Mouse (Mus musculus) hindbrain, embryonic 13.5 days (tissue): Measurements from ENCODE around the gene Wdr73. TPM values are rescaled to one million over a fixed set of nuclear protein-coding genes. Genes with fewer than 3 reads are reported as not detected.

Source experiments
- ATAC-seq: fragments of 200-750 bp; cut with Nextera tagmentation; 2 replicates; pipeline ENCODE4 v1.8.0; 2017; ENCODE audit warnings: moderate TSS enrichment; ENCODE audit not compliant: low FRiP score
- H3K27ac ChIP-seq: fragments of 300-500 bp; sonication (generic); 2 replicates; pipeline ENCODE4 v1.5.1; 2015; ENCODE audit warnings: inconsistent platforms, mild to moderate bottlenecking, moderate library complexity
- H3K27me3 ChIP-seq: fragments of 300-500 bp; sonication (generic); 2 replicates; pipeline ENCODE4 v1.6.1; 2015; ENCODE audit warnings: mild to moderate bottlenecking, inconsistent platforms
- H3K36me3 ChIP-seq: fragments of 300-500 bp; sonication (generic); 2 replicates; pipeline ENCODE4 v1.6.1; 2015; ENCODE audit warnings: mild to moderate bottlenecking, inconsistent platforms
- H3K4me1 ChIP-seq: fragments of 300-500 bp; sonication (generic); replicated peaks from 2 replicates; pipeline ENCODE4 v1.6.1; 2015; ENCODE audit warnings: inconsistent platforms
- H3K4me2 ChIP-seq: fragments of 300-500 bp; sonication (generic); 2 replicates; pipeline ENCODE4 v1.6.1; 2015; ENCODE audit warnings: inconsistent platforms, mild to moderate bottlenecking, moderate library complexity
- H3K4me3 ChIP-seq: fragments of 300-500 bp; sonication (generic); 2 replicates; pipeline ENCODE4 v1.5.1; 2015; ENCODE audit warnings: mild to moderate bottlenecking, inconsistent platforms
- H3K9ac ChIP-seq: fragments of 300-500 bp; sonication (generic); 2 replicates; pipeline ENCODE4 v1.6.1; 2015; ENCODE audit warnings: mild to moderate bottlenecking, inconsistent platforms
- H3K9me3 ChIP-seq: fragments of 300-500 bp; sonication (generic); 2 replicates; pipeline ENCODE4 v1.6.1; 2016; ENCODE audit warnings: inconsistent platforms
- WGBS: fragments of 180-500 bp; shearing (Covaris S2); methylation state at CpG from one replicate; pipeline ENCODE4 v1.1.7; 2015; 5-methylcytosine and 5-hydroxymethylcytosine counted together
- polyA plus RNA-seq: library from polyadenylated mRNA; unstranded; fragments of >200 nt; fragmentation: Nextera tagmentation; extraction: Ambion mirVana; gene quantifications from 2 replicates; pipeline ENCODE4 v1.2.1, GENCODE M21; 2015

The Wdr73 gene
- polyA plus RNA-seq, 1 experiment from 2014 or later = 36.5 TPM

DNA sequence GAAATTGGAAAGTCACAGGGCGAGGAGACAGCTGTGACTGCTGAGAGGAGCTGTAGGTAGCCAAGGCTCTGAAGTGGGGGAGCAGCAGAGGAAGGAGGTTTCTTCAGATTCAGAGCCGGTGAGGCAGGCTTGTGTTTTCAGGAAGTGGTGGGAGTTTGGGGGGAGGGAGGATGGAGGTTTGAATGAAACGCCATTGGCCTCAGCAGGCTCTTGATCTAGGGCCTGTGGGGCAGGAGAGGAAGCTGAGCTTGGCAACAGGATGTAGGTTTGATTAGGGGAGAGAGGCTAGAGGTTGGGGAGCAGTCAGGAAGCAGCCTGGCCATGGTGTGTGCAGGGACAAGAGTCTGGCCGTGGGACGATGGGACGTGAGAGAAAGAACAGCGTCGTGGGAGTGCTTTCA, 36.2 kb downstream of the Wdr73 start:
- H3K4me1 ChIP-seq = peaks cover 57% of the 10 kb centered on the region
- H3K27me3 ChIP-seq = no peaks in the 10 kb centered on the region
- H3K4me3 ChIP-seq = no peak overlapping the region
- H3K9ac ChIP-seq = 0 out of 2 replicates have a peak overlapping the region, but pooled peaks have one; percentile 5
- H3K4me2 ChIP-seq = peak overlapping the region; percentile 15; the same call in 1 of the 2 replicates
- no peak for ATAC-seq
- 84% methylated on average over 8 of the region's 8 CpGs for WGBS
- peaks cover 61% of the 10 kb centered on the region for H3K36me3 ChIP-seq
- no peak overlapping the region for H3K27ac ChIP-seq
- no peaks in the 10 kb centered on the region for H3K9me3 ChIP-seq

DNA sequence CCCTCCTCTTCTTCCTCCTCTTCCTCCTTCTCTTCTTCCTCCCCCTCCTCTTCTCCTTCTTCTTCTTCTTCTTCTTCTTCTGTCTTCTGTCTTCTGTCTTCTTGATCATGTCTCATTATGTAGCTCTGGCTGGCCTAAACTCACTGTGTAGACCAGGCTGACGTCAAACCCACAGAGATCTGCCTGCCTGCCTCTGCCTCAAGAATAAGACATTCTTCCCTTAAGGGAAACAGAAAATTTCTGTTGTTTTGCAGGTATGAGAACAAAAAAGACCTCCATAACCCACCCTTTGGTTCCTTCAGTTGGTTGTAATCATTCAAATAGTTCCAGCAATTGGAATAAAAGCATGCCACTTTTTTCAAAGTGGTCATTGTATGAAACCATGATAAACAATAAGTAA, 36.9 kb downstream of the Wdr73 start:
- H3K27ac ChIP-seq = no peak overlapping the region
- H3K9ac ChIP-seq = peak overlapping the region; percentile 63; the same call in 1 of the 2 replicates
- peaks cover 57% of the 10 kb centered on the region for H3K4me1 ChIP-seq
- no peak for ATAC-seq
- peaks cover 55% of the 10 kb centered on the region for H3K36me3 ChIP-seq
- no peaks in the 10 kb centered on the region for H3K27me3 ChIP-seq
- H3K4me3 ChIP-seq = 0 out of 2 replicates have a peak overlapping the region, but pooled peaks have one; percentile 23
- WGBS = 84% methylated on average over 1 of the region's 1 CpGs
- no peaks in the 10 kb centered on the region for H3K9me3 ChIP-seq
- H3K4me2 ChIP-seq = peak overlapping the region; percentile 74

DNA sequence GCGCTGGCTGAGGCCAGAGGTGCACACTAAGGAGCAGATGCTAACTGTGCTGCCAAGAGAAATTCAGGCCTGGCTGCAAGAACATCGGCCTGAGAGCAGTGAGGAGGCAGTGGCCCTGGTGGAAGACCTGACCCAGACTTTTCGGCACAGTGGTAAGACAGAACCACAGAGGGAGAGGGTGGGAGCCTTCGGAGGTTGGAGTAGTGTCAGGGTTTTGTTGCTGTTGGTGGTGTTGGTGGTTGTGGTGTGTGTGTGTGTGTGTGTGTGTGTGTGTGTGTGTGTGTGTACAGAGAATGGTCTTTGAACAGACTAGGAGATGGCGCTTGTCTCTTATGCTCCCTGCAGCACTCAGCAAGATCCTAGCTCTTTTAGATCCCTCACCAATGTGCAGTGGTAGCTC, 37.5 kb downstream of the Wdr73 start:
- Histone ChIP-seq H3K9me3 (no peaks in the 10 kb centered on the region), H3K4me3 (peak overlapping the region; percentile 23), H3K4me1 (peaks cover 57% of the 10 kb centered on the region), H3K36me3 (peaks cover 49% of the 10 kb centered on the region), H3K27me3 (no peaks in the 10 kb centered on the region), H3K9ac (peak overlapping the region; percentile 63), H3K4me2 (peak overlapping the region; percentile 74), H3K27ac (peak overlapping the region; percentile 48; the same call in 1 of the 2 replicates)
- WGBS = 86% methylated on average over 4 of the region's 5 CpGs
- ATAC-seq = no peak

DNA sequence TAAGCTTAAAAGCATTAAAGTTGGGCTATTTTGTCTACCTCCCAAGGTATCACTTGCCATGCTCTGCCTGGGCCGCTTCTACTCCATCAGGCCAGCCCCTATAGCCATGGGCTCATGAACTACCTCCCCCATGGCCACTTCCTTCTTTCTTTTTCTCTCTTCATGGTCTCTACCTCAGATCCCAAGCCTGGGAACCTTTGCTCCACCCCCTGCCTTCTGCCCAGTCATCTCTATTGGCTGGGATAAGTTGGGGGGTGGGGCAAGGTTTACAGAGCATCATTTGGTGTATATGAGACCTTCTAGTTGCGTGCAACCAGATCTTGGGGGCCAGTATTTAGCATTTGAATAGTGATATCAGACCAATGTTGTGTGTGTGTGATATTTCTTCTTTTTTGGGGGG, 38.6 kb downstream of the Wdr73 start:
- no peaks in the 10 kb centered on the region for H3K27me3 ChIP-seq
- no peak for ATAC-seq
- peaks cover 57% of the 10 kb centered on the region for H3K4me1 ChIP-seq
- no peak overlapping the region for H3K27ac ChIP-seq
- peak overlapping the region; percentile 79 for H3K4me3 ChIP-seq
- peaks cover 38% of the 10 kb centered on the region for H3K36me3 ChIP-seq
- H3K9me3 ChIP-seq = no peaks in the 10 kb centered on the region
- peak overlapping the region; percentile 74 for H3K4me2 ChIP-seq
- 82% methylated on average over 2 of the region's 2 CpGs for WGBS
- H3K9ac ChIP-seq = peak overlapping the region; percentile 63; the same call in 1 of the 2 replicates

DNA sequence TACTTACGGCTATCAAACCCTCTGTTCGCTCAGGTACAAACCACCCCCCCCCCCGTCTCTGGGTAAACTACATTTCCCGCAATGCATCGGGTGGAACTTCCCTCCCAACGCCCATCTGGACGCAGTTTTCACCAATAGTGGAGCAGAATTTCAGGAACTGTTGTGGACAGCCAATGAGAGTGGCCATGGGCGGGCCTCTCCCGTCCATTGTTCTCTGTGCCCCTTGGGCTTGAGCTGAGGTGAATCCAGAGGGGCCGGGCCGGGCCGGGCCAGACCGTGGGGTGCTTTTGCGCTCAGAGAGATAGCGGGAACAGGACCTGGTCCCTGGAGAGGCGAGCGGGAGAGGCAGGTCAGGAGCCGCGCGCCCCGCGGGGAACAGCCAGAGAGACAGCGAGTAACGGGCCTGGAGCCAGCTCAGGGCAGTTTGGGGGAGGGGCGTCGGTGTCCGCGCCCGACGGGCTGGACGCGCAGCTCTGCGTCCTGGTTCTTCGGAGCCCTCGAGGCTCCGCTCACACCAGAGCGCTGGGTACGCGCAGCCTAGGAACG, 40.3 kb downstream of the Wdr73 start, which contains the start of gene Zscan2:
Zscan2 (plus strand) TSS at position 192 of the 546 bp plus-strand sequence.
- peak; percentile 98 for ATAC-seq
- H3K9ac ChIP-seq = peak within 1 kb of the TSS; percentile 96
- H3K9me3 ChIP-seq = no peaks in the 10 kb centered on the region
- peak within 1 kb of the TSS; percentile 79 for H3K4me3 ChIP-seq
- H3K4me2 ChIP-seq = peak within 1 kb of the TSS; percentile 74
- peaks cover 24% of the 10 kb centered on the region for H3K36me3 ChIP-seq
- H3K27ac ChIP-seq = peak within 1 kb of the TSS; percentile 96
- peaks cover 46% of the 10 kb centered on the region for H3K4me1 ChIP-seq
- H3K27me3 ChIP-seq = no peaks in the 10 kb centered on the region
- under 1% methylated on average over 40 of the region's 40 CpGs for WGBS

DNA sequence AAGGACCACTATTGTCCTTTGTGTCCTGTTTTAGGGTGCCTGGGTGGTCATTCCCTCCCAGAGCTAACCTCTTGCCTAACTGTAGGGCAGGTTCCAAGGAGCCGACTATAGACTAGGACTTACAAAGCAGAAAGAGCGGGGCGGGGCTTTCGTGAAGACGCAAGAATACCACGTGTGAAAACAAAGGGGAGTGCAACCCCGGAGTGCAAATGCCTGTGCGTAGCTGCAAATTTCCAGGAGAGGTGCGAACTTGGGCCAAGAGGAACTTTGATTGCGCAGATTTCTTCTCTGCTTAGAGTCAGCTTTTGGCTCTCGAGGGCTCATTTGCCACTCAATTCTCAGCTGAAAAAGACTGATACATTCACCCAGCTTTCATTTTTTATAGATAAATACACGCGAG, 40.8 kb downstream of the Wdr73 start:
- Histone ChIP-seq H3K4me3 (peak overlapping the region; percentile 79), H3K4me2 (peak overlapping the region; percentile 74), H3K9me3 (no peaks in the 10 kb centered on the region), H3K9ac (peak overlapping the region; percentile 96), H3K36me3 (peaks cover 18% of the 10 kb centered on the region), H3K4me1 (peaks cover 40% of the 10 kb centered on the region), H3K27me3 (no peaks in the 10 kb centered on the region), H3K27ac (peak overlapping the region; percentile 61)
- ATAC-seq = peak; percentile 77
- WGBS = 2% methylated on average over 13 of the region's 13 CpGs

DNA sequence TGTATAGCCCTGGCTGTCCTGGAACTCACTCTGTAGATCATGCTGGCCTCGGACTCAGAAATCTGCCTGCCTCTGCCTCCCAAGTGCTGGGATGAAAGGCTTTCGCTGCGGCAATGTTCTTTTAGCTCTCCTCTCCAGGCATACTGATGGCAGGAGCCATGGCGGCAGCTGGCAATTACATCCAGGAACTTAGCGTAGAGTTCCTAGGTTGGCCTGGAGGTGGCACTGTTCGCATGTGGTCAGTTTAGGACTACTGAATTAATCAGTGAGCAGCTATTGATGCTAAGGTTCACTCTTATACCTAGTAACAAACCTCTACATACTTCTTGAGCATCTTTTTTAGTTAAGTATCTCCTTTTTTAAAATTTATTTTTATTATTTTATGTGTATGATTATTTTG, 43.9 kb downstream of the Wdr73 start:
- Histone ChIP-seq H3K9ac (no peak overlapping the region), H3K4me1 (peaks cover 10% of the 10 kb centered on the region), H3K36me3 (no peaks in the 10 kb centered on the region), H3K27ac (no peak overlapping the region), H3K4me2 (no peak overlapping the region), H3K9me3 (no peaks in the 10 kb centered on the region), H3K4me3 (no peak overlapping the region), H3K27me3 (no peaks in the 10 kb centered on the region)
- 17% methylated on average over 6 of the region's 6 CpGs for WGBS
- no peak for ATAC-seq

DNA sequence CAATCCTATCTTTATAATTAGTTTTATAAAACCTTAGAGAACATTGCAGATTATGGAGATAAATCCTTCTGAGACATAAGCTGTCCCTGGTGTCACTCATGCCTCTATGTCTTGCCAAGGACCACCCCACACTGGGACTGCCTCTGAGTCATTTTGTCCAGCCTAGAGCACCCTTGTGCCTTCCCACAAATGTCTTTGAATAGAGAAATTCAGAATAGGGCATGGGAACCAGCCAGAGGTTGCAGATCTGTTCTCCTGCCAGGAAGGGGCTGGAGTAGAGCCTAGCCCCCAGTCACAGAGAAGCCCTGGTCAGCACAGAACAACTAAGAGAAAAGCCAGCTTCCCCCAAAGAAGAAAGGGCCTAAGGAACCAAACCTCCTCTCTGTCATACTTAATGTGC, 45.8 kb downstream of the Wdr73 start:
- no peak overlapping the region for H3K9ac ChIP-seq
- ATAC-seq = no peak
- H3K27me3 ChIP-seq = no peaks in the 10 kb centered on the region
- no peak overlapping the region for H3K4me2 ChIP-seq
- no peak overlapping the region for H3K27ac ChIP-seq
- H3K36me3 ChIP-seq = no peaks in the 10 kb centered on the region
- no peak overlapping the region for H3K4me3 ChIP-seq
- H3K9me3 ChIP-seq = no peaks in the 10 kb centered on the region
- H3K4me1 ChIP-seq = peaks cover 3% of the 10 kb centered on the region; the same call in 1 of the 2 replicates

DNA sequence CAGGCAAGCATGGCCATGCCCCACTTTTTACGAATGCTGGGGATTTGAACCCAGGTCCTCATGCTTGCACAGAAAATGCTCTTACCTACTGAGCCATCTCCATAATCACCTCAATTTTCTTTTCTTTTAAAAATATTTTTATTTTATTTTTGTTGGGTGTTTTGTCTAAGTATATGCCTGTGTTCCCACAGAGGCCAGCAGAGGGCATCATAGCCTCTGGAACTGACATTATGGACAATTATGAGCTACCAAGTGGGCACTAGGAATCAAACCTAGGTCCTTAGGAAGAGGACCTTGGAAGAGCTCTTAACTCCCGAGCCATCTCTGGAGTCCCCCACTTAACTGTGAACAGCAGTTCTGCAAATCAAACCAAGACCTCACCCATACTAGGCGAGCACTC, 47.9 kb downstream of the Wdr73 start:
- no peaks in the 10 kb centered on the region for H3K36me3 ChIP-seq
- no peak overlapping the region for H3K4me2 ChIP-seq
- H3K27me3 ChIP-seq = no peaks in the 10 kb centered on the region
- no peaks in the 10 kb centered on the region for H3K4me1 ChIP-seq
- H3K4me3 ChIP-seq = no peak overlapping the region
- H3K9me3 ChIP-seq = no peaks in the 10 kb centered on the region
- H3K9ac ChIP-seq = no peak overlapping the region
- no peak overlapping the region for H3K27ac ChIP-seq
- ATAC-seq = no peak
- WGBS = 96% methylated on average over 3 of the region's 3 CpGs

DNA sequence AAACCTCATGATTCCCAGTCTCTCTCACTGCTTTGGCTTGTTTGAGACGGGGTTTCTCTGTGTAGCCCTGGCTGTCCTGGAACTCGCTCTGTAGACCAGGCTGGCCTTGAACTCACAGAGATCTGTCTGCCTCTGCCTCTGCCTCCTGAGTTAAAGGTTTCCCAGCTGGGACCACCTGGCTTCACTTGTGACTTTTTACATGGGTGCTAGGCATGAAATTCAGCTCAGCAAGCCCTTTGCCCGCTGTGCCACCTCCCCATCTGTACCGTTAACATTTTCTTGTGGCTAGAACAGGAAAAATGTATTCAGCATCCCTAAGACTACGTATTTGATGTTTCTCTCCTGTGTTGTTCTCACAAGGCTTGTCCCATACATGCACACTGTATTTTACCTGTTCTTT, 50.5 kb downstream of the Wdr73 start:
- no peak for ATAC-seq
- no peaks in the 10 kb centered on the region for H3K9me3 ChIP-seq
- 87% methylated on average over 5 of the region's 5 CpGs for WGBS

DNA sequence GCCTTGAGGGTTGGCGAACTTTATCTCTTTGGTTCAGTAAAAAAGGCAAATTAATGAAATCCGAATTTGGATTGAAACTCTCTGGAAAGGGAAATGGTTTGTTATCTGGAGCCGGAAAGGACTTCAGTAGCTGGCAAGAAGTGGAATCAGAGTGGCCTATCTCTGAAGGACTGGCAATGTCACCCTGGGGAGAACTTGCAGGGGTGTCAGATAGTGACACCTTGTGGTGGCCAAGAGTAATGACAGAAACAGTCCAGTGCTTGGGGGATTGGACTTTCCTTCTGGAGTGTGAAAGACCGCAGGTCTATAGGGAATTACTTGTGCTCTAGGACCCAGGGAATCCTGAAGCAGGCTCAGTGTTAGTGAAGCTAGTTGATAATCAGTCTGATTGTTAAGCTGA, 51.4 kb downstream of the Wdr73 start:
- H3K9ac ChIP-seq = no peak overlapping the region
- 38% methylated on average over 4 of the region's 4 CpGs for WGBS
- ATAC-seq = no peak

More for the DNA sequence above, 50.5 kb downstream of the Wdr73 start:
- H3K27me3 ChIP-seq = no peaks in the 10 kb centered on the region
- no peaks in the 10 kb centered on the region for H3K36me3 ChIP-seq
- H3K4me1 ChIP-seq = no peaks in the 10 kb centered on the region
- H3K4me2 ChIP-seq = no peak overlapping the region
- no peak overlapping the region for H3K9ac ChIP-seq
- H3K27ac ChIP-seq = no peak overlapping the region
- no peak overlapping the region for H3K4me3 ChIP-seq

DNA sequence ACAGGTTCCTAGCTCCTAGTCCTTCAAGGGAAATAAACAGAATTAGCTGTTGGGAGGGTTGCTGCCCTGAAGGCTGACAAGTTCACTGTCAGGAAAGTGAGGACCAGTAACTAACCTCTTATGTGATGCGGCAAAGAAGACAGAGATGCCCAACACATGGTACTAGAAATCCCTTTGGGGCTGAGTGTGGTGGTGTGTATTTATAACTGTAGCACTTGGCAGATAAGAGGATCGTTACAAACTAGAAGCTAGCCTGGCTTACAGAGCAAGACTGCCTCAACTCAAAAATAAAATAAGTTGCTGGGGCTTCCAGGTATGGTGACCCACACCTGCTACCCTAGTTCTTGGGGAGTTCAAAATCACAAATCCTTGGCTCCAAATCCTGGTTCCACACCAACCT, 51.8 kb downstream of the Wdr73 start:
- 90% methylated on average over 2 of the region's 2 CpGs for WGBS
- ATAC-seq = no peak
- H3K27ac ChIP-seq = no peak overlapping the region
- no peaks in the 10 kb centered on the region for H3K4me1 ChIP-seq
- H3K27me3 ChIP-seq = no peaks in the 10 kb centered on the region
- H3K9ac ChIP-seq = no peak overlapping the region
- no peaks in the 10 kb centered on the region for H3K36me3 ChIP-seq
- H3K4me2 ChIP-seq = no peak overlapping the region
- H3K9me3 ChIP-seq = no peaks in the 10 kb centered on the region
- H3K4me3 ChIP-seq = no peak overlapping the region

More for the DNA sequence above, 51.4 kb downstream of the Wdr73 start:
- no peaks in the 10 kb centered on the region for H3K27me3 ChIP-seq
- no peak overlapping the region for H3K4me2 ChIP-seq
- no peak overlapping the region for H3K4me3 ChIP-seq
- H3K4me1 ChIP-seq = no peaks in the 10 kb centered on the region
- no peak overlapping the region for H3K27ac ChIP-seq
- no peaks in the 10 kb centered on the region for H3K9me3 ChIP-seq
- no peaks in the 10 kb centered on the region for H3K36me3 ChIP-seq

DNA sequence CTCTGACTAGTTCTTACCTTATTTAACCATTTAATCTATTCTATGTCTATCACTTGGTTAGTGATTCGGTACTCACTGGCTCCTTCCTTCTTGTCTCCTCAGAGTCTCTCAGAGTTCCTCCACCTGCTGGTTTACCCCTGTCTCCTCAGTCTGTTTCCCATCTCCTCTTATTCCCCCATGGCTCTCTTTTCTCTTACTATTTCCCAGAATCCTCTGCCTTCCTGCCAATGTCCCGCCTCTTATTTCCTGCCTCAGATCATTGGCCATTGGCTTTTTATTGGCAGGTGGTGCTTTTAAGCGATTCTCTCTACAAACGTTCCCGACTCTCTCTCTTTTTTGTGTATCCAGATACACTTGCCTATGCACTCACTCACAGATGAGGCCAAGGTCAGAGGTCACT, 54.4 kb downstream of the Wdr73 start:
- Histone ChIP-seq H3K27me3 (0 out of 2 replicates have a peak, but pooled peaks cover 2% of the 10 kb centered on the region), H3K36me3 (no peaks in the 10 kb centered on the region), H3K9me3 (no peaks in the 10 kb centered on the region), H3K9ac (no peak overlapping the region), H3K4me1 (no peaks in the 10 kb centered on the region), H3K4me3 (no peak overlapping the region), H3K27ac (no peak overlapping the region), H3K4me2 (no peak overlapping the region)
- WGBS = 91% methylated on average over 5 of the region's 5 CpGs
- ATAC-seq = no peak
